Mouse (Mus musculus): Measurements from ENCODE around the gene Cttnbp2nl.

GRCm38 (mm10) chr3:105003960-105004463 lies 48.9 kb downstream of the Cttnbp2nl start:
- no peak for TF ChIP-seq CTCF (IDR thresholded peaks at IDR 0.05 in 2 of 3, conservative IDR thresholded peaks at IDR 0.05 in 1 of 3; ENCODE audit: control insufficient read depth in 1 of 3, insufficient read depth in 1 of 3, low read depth in 2 of 3, low read length in 3 of 3, poor library complexity in 1 of 3, severe bottlenecking in 1 of 3)
- TF ChIP-seq CHD2 (IDR thresholded peaks at IDR 0.05; ENCODE audit: low read length), result no peak
- no peak for TF ChIP-seq USF1 (IDR thresholded peaks at IDR 0.05; ENCODE audit: low read depth, low read length)
- no peak for TF ChIP-seq EP300 (IDR thresholded peaks at IDR 0.05; ENCODE audit: low read depth in 1 of 2, low read length in 2 of 2)
- TF ChIP-seq SMC3 (IDR thresholded peaks at IDR 0.05; ENCODE audit: low read depth, low read length), result no peak
- no peak for TF ChIP-seq NRF1 (IDR thresholded peaks at IDR 0.05; ENCODE audit: insufficient read depth, low read depth, low read length, poor library complexity, severe bottlenecking)
- no peak for TF ChIP-seq POLR2A (IDR thresholded peaks at IDR 0.05; ENCODE audit: control insufficient read depth in 1 of 2, insufficient read depth in 1 of 2, low read depth in 1 of 2, low read length in 2 of 2, poor library complexity in 1 of 2)
- no peak for TF ChIP-seq ELF1 (IDR thresholded peaks at IDR 0.05; ENCODE audit: low read depth, low read length)
- no peak for TF ChIP-seq ETS1 (IDR thresholded peaks at IDR 0.05; ENCODE audit: low read depth, low read length)
